Mouse (Mus musculus): ENCODE measurements around the gene Tas2r130. TPM values are rescaled to one million over a fixed set of nuclear protein-coding genes. Genes with fewer than 3 reads are reported as not detected.
"Not testable (repeated sequence)": the region's sequence is repeated elsewhere in the genome, so short reads cannot be mapped to it uniquely, and the experiment has no call there.

The Tas2r130 gene
- total RNA-seq (2021): not detected
- long read RNA-seq, experiment 1: 0 reads
- long read RNA-seq, experiment 2: 0 reads

GRCm38 (mm10) chr6:131630812-131631211 lies at the start of gene Tas2r130:
Tas2r130 (minus strand) TSS chr6:131630912.
- DNase-seq (ENCODE audit: low spot score in 2 of 2): no peak

GRCm38 (mm10) chr6:131678786-131679185 lies 48.1 kb upstream of the Tas2r130 start, which contains the start of gene Tas2r106:
Tas2r106 (minus strand) TSS chr6:131678886.
- DNase-seq (ENCODE audit: low spot score in 2 of 2): no peak

GRCm38 (mm10) chr6:131660049-131660448 lies 29.3 kb upstream of the Tas2r130 start, which contains the start of gene Tas2r107:
Tas2r107 (minus strand) TSS chr6:131660149.
- DNase-seq (ENCODE audit: low spot score in 2 of 2): no peak

- DNase-seq (ENCODE audit: low spot score in 2 of 2): not testable (repeated sequence)
Observed at GRCm38 (mm10) chr6:131609956-131610355, 20.8 kb downstream of the Tas2r130 start.

- no peak for DNase-seq (ENCODE audit: low spot score in 2 of 2)
Observed at GRCm38 (mm10) chr6:131604821-131605220, 25.9 kb downstream of the Tas2r130 start.

Other genes starting within 250 kb of the Tas2r130 start
- gene Ybx3, start 242.4 kb downstream of the Tas2r130 start, total RNA-seq (2021): 10 to 100 TPM; 70.0 to 72.3 TPM
- gene 5430401F13Rik, start 144.5 kb downstream of the Tas2r130 start, total RNA-seq (2021): not detected
- gene Gm6619, start 144.5 kb downstream of the Tas2r130 start, total RNA-seq (2021): not detected
- not detected for gene Tas2r107, start 29.2 kb upstream of the Tas2r130 start, total RNA-seq (2021)
- not detected for gene Tas2r106, start 48.0 kb upstream of the Tas2r130 start, total RNA-seq (2021)
- not detected for gene Tas2r104, start 54.8 kb upstream of the Tas2r130 start, total RNA-seq (2021)
- not detected for gene Tas2r105, start 56.6 kb upstream of the Tas2r130 start, total RNA-seq (2021)
- gene Tas2r114, start 59.2 kb upstream of the Tas2r130 start, total RNA-seq (2021): not detected

Data from layer of hippocampus, postnatal 14 days (tissue).